Mouse (Mus musculus) CH12.LX (cell line): ENCODE results near the gene Stac.

Experiments used
- CTCF ChIP-seq, 2 experiments: IDR thresholded peaks in 1 of 2; conservative IDR thresholded peaks in 1 of 2; 2 replicates each; pipeline ENCODE4 v1.5.1; 2011 to 2012; ENCODE audit warnings: low read depth in 2 of 2, low read length in 2 of 2, improper control_type of control experiment in 1 of 2, inconsistent platforms in 1 of 2, mild to moderate bottlenecking in 1 of 2, moderate library complexity in 1 of 2
- EP300 ChIP-seq: IDR thresholded peaks from 2 replicates; pipeline ENCODE4 v1.6.1; 2011; ENCODE audit warnings: low read length, improper control_type of control experiment
- ETS1 ChIP-seq: conservative IDR thresholded peaks from 2 replicates; pipeline ENCODE4 v1.6.1; 2012; ENCODE audit warnings: low read depth, mild to moderate bottlenecking, inconsistent platforms, low read length, improper control_type of control experiment, moderate library complexity
- HCFC1 ChIP-seq: IDR thresholded peaks from 2 replicates; pipeline ENCODE4 v1.6.1; 2012; ENCODE audit warnings: low read depth, mild to moderate bottlenecking, inconsistent platforms, low read length, improper control_type of control experiment
- JUND ChIP-seq: conservative IDR thresholded peaks from 2 replicates; pipeline ENCODE4 v1.6.1; 2011; ENCODE audit warnings: low read depth, low read length, improper control_type of control experiment
- NRF1 ChIP-seq: IDR thresholded peaks from 2 replicates; pipeline ENCODE4 v1.6.1; 2014; ENCODE audit warnings: low read depth, mild to moderate bottlenecking, inconsistent platforms, low read length, improper control_type of control experiment, moderate library complexity
- ZKSCAN1 ChIP-seq: IDR thresholded peaks from 2 replicates; pipeline ENCODE4 v1.6.1; 2012; ENCODE audit warnings: low read depth, inconsistent platforms, low read length, improper control_type of control experiment, borderline replicate concordance

DNA sequence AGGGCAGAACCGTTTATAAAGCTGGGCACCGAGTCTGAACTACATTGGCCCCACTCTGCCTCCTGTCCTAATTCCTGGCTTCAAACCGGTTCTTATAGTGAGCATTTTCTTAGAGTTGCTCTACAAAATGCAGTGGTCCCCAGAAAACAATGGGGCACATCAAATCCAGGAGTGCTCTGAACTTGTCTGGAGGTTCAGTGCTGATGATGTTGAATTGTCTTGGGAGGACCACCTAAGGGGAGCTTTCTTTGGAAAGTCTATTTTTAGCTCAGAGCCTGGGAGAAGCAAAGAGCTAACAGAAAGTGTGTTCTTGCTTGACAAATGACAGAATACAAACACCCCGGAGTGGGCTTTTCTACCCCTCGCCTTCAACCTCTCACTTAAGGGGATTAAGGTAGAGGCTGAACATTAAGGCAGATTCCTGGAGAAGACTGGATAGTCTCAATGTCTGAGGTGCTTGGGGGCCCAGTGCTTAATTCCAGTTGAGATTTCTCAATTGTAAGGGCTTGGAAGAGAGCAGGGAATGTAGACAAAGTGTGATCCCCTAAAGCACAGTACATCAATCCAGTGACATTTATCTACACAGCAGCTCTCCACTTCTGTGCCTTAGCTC is 34.9 kb upstream of the Stac start:
- TF ChIP-seq ETS1 (no peak), EP300 (no peak), CTCF (conservative IDR thresholded peaks at IDR 0.05 in 1 of 2, IDR thresholded peaks at IDR 0.05 in 1 of 2; ENCODE audit: low read depth in 2 of 2, low read length in 2 of 2) (no peak), JUND (no peak), NRF1 (no peak), HCFC1 (no peak), ZKSCAN1 (no peak)
